Mouse (Mus musculus) stomach, embryonic 16.5 days (tissue): ENCODE measurements around the gene Cd52. TPM values are rescaled to one million over a fixed set of nuclear protein-coding genes. Genes with fewer than 3 reads are reported as not detected.

Source experiments
- ATAC-seq: fragments of 200-750 bp; cut with Nextera tagmentation; 2 replicates; pipeline ENCODE4 v1.8.0; 2017; ENCODE audit warnings: moderate number of reproducible peaks, moderate TSS enrichment; ENCODE audit not compliant: insufficient read depth, low FRiP score
- H3K27ac ChIP-seq: fragments of 300-500 bp; sonication (generic); 2 replicates; pipeline ENCODE4 v1.5.1; 2014; ENCODE audit warnings: low read length
- H3K27me3 ChIP-seq: fragments of 300-500 bp; sonication (generic); 2 replicates; pipeline ENCODE4 v1.6.1; 2014; ENCODE audit warnings: low read length, control low read depth, mixed read lengths; ENCODE audit not compliant: control insufficient read depth, insufficient read depth
- H3K36me3 ChIP-seq: fragments of 300-500 bp; sonication (generic); 2 replicates; pipeline ENCODE4 v1.6.1; 2014; ENCODE audit warnings: low read length; ENCODE audit not compliant: control insufficient read depth, insufficient read depth
- H3K4me1 ChIP-seq: fragments of 300-500 bp; sonication (generic); 2 replicates; pipeline ENCODE4 v1.6.1; 2014; ENCODE audit warnings: low read length, control low read depth, mixed read lengths; ENCODE audit not compliant: control insufficient read depth, insufficient read depth
- H3K4me2 ChIP-seq: fragments of 300-500 bp; sonication (generic); 2 replicates; pipeline ENCODE4 v1.6.1; 2014; ENCODE audit warnings: low read depth, low read length, mixed read lengths
- H3K4me3 ChIP-seq: fragments of 300-500 bp; sonication (generic); replicated peaks from 2 replicates; pipeline ENCODE4 v1.5.1; 2014; ENCODE audit warnings: mild to moderate bottlenecking, low read length
- H3K9ac ChIP-seq: fragments of 300-500 bp; sonication (generic); 2 replicates; pipeline ENCODE4 v1.6.1; 2014; ENCODE audit warnings: low read length
- H3K9me3 ChIP-seq: fragments of 300-500 bp; sonication (generic); replicated peaks from 2 replicates; pipeline ENCODE4 v1.6.1; 2016; ENCODE audit warnings: low read length, control low read depth; ENCODE audit not compliant: control insufficient read depth
- WGBS: fragments of 180-500 bp; shearing (Covaris S2); extraction: QIAGEN DNeasy Blood & Tissue Kit; methylation state at CpG from one replicate; pipeline ENCODE4 v1.1.7; 2014; 5-methylcytosine and 5-hydroxymethylcytosine counted together
- polyA plus RNA-seq: library from polyadenylated mRNA; unstranded; fragments of >200 nt; fragmentation: Nextera tagmentation; extraction: Ambion mirVana; gene quantifications from 2 replicates; pipeline ENCODE4 v1.2.1, GENCODE M21; 2015

The Cd52 gene
- polyA plus RNA-seq, 1 experiment from 2014 or later, result 44.2 TPM

DNA sequence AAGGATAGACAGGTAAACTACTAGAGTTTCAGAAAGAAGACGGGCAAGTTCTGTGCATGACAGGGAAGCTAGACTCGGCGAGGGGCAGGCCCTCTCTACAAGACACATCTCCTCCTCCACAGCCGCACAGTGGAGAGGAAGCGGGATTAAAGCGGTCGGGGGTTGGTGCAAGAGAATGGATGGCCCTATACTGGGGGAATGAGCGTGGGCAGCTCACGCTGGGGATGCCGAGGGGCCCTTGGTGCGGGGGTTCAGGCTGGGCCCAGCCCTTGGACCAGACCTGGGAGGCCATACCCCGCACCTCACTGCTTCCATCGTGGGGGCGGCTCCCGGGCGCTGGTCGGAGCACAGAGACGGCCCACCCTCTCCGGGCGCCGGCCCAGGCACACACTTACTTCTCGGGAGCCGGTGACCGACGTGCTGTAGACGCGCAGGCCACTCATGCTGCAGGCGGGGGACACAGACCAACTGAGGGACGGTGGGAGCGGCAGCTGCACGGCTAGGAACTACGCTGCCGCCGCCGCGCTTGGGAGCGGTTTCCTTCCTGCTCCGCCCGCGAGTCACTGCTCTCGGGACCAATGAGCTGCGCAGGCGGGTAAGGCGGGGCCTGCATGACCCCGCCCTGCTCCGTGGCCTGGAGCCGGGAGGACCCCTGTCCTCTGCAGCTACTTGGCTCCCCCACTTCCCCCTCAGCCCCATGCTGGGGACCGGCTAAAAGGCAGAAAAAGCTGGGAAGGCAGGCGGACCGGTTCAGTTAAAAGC is 33.5 kb upstream of the Cd52 start, which contains the start of gene Sh3bgrl3:
Gene Sh3bgrl3 (minus strand): TSS at position 569 of the 762 bp plus-strand sequence.
- peak within 1 kb of the TSS; percentile 93 for H3K9ac ChIP-seq
- H3K9me3 ChIP-seq, result no peaks in the 10 kb centered on the region
- peaks cover 26% of the 10 kb centered on the region for H3K4me1 ChIP-seq
- peak within 1 kb of the TSS; percentile 87 for H3K4me3 ChIP-seq
- H3K27ac ChIP-seq, result peak within 1 kb of the TSS; percentile 98
- H3K27me3 ChIP-seq, result no peaks in the 10 kb centered on the region
- peak within 1 kb of the TSS; percentile 80 for H3K4me2 ChIP-seq
- no peaks in the 10 kb centered on the region for H3K36me3 ChIP-seq
- WGBS, result under 1% methylated on average over 50 of the region's 50 CpGs
- peak; percentile 94 for ATAC-seq

DNA sequence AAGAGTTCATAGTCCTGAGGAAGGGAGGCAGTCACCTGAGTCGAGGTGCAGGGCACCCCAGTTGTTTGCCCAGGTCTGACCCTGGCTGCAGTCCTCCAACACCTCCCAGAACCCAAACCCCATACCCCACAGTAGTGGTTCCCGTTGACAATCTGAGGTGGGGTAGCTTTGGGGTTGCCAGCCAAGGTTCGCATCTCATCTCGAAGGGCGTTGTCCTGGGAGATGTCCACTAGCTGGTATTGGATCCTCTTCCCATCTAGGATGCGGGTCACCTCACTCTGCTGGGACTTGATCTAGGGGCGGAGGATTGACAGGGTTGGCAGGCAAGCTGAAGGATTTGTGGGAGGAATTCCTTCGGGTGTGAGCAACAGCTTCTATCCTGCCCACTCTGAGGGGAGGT is 32.9 kb upstream of the Cd52 start:
- H3K9me3 ChIP-seq, result no peaks in the 10 kb centered on the region
- peak overlapping the region; percentile 80 for H3K4me2 ChIP-seq
- no peaks in the 10 kb centered on the region for H3K36me3 ChIP-seq
- peak overlapping the region; percentile 93 for H3K9ac ChIP-seq
- H3K4me3 ChIP-seq, result peak overlapping the region; percentile 87
- peaks cover 26% of the 10 kb centered on the region for H3K4me1 ChIP-seq
- peak overlapping the region; percentile 98 for H3K27ac ChIP-seq
- no peaks in the 10 kb centered on the region for H3K27me3 ChIP-seq
- no peak for ATAC-seq
- WGBS, result 51% methylated on average over 8 of the region's 8 CpGs

DNA sequence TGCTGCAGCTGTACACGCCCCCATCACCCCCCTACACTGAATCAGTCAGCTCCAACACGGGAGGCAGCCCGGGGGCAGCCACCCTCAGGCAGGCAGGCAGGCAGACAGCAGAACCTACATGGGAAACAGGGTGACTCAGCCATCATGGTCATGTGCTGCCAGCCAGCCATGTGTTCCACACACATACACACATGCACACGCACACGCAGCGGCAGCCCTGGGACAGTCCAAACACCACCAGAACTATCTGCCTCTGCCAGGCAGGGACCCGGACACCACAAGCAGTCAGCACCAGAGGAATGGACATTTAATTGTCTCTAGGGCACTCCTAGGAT is 32.2 kb upstream of the Cd52 start:
- Histone ChIP-seq H3K27me3 (no peaks in the 10 kb centered on the region), H3K4me3 (0 out of 2 replicates have a peak overlapping the region, but pooled peaks have one; percentile 87), H3K27ac (no peak overlapping the region), H3K9me3 (no peaks in the 10 kb centered on the region), H3K9ac (0 out of 2 replicates have a peak overlapping the region, but pooled peaks have one; percentile 7), H3K4me1 (peaks cover 32% of the 10 kb centered on the region), H3K36me3 (no peaks in the 10 kb centered on the region), H3K4me2 (peak overlapping the region; percentile 80)
- 81% methylated on average over 7 of the region's 7 CpGs for WGBS
- ATAC-seq, result no peak

DNA sequence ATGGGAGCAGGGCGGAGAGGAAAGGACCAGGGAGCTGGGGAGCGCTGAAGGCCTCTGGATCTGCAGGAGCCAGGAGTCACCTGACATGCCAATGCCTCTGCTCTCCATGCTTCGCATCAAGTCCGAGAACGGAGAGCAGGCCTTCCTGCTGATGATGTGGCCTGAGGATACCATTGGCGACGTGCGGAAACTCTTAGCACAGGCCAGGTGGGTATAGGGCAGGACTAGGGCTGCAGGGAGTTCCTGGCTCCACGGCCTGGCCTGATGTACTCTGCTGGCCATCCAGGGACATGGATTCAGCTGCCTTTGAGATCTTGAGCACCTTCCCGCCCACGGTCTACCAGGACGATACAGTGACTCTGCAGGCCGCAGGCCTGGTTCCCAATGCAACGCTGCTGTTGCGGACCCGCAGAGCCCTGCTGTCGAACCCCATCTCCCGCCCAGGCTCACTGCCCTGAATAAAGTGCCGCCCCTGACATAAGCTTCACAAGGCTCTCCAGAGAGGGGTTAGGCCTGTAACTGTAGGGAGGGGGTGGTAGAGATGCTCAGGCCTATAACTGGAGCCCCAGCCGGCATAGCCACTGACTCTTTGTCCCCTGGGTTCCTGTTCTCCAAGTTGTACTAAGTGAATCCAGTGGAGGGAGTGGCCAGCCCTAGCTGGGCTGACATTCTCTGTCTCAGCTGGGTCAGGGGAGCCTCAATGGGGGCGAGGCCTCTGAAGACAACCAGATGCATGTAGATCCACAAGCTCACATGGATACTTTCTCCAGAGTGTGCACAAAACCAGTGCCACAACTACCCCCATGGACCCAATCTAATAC is 31.6 kb upstream of the Cd52 start:
- H3K9ac ChIP-seq, result no peak overlapping the region
- H3K4me1 ChIP-seq, result peaks cover 35% of the 10 kb centered on the region
- no peak for ATAC-seq
- H3K4me3 ChIP-seq, result no peak overlapping the region
- H3K36me3 ChIP-seq, result no peaks in the 10 kb centered on the region
- H3K27me3 ChIP-seq, result no peaks in the 10 kb centered on the region
- H3K27ac ChIP-seq, result no peak overlapping the region
- no peaks in the 10 kb centered on the region for H3K9me3 ChIP-seq
- H3K4me2 ChIP-seq, result no peak overlapping the region; the same call in 1 of the 2 replicates
- WGBS, result 86% methylated on average over 21 of the region's 21 CpGs

DNA sequence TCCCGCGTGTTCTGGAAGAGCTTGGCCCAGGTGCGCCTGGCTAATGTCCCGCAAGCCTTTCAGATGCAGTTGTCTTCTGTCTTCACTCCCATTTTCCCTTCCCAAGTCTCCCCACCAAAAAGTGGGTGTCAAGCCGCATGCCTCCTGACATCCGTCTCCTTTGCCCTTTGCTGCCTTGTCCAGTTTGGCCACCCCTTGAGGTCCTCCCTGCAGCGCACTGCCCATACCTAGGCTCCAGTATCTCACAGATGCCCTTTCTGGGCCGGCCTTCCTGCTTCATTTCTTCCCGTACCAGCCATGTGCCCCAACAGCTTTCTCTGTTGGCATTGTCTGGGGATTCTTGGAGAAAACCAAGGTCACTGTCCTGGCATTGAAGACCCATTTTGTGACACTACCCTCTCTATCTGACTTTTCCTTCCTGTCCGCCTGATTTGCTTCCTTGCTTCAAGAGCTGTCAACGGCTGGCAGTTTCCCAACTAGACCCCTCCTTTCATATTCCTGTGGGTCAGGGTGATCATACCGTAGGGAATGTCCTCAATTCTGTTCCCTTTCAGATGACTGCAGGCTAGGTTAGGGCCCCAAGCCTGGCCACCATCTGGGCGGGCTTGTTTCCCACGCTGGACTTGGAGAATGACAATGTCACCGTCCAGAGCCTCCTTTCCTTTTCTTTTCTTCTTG is 30.6 kb upstream of the Cd52 start:
- no peak overlapping the region for H3K4me3 ChIP-seq
- ATAC-seq, result no peak
- 86% methylated on average over 15 of the region's 15 CpGs for WGBS
- no peak overlapping the region for H3K9ac ChIP-seq
- H3K4me2 ChIP-seq, result no peak overlapping the region
- H3K27ac ChIP-seq, result no peak overlapping the region
- H3K27me3 ChIP-seq, result no peaks in the 10 kb centered on the region
- H3K9me3 ChIP-seq, result no peaks in the 10 kb centered on the region
- no peaks in the 10 kb centered on the region for H3K36me3 ChIP-seq
- H3K4me1 ChIP-seq, result peaks cover 39% of the 10 kb centered on the region

DNA sequence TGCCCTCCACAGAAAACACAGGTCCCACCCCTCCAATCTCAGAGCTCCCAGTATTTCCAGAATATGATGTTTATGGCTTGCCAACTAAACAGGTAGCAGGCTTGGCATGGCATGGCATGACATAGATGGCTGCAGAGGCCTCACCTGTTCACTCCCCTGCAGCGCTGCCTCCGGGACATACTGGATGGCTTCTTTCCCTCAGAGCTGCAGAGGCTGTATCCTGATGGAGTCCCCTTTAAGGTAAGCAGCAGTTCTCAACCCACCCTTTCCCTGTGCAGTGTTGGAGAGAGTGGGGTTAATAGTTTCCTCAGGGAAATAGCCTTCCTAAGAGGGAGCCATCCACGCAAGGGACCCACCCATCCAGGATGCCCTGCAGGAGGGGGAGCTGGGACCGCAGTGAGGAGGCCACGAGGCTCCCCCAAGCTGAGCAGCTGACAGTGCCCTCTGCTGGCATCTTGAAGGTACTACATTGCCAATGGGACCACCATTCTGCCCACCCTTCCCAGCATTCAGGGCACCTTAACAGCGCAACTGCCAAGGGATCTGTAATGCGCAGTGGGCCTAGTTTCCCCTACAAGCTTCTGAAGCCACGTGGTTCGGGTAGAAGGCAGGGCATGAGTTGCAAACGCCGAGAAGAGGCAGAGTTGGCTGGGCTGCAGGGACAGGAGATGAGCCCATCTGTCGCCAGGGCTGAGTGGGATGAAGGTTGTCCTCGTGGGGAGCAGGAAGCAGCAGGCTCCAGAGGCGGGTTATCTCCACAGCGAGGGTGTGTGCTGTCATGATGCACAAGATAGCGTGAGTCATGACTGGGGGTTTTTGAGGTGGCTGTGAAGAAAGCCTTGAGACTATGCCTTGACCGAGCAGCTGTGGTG is 29.0 kb upstream of the Cd52 start:
- Histone ChIP-seq H3K27me3 (no peaks in the 10 kb centered on the region), H3K27ac (no peak overlapping the region), H3K4me3 (no peak overlapping the region), H3K9me3 (no peaks in the 10 kb centered on the region), H3K4me1 (peaks cover 31% of the 10 kb centered on the region), H3K4me2 (no peak overlapping the region), H3K36me3 (no peaks in the 10 kb centered on the region), H3K9ac (no peak overlapping the region)
- no peak for ATAC-seq
- 22% methylated on average over 17 of the region's 17 CpGs for WGBS

DNA sequence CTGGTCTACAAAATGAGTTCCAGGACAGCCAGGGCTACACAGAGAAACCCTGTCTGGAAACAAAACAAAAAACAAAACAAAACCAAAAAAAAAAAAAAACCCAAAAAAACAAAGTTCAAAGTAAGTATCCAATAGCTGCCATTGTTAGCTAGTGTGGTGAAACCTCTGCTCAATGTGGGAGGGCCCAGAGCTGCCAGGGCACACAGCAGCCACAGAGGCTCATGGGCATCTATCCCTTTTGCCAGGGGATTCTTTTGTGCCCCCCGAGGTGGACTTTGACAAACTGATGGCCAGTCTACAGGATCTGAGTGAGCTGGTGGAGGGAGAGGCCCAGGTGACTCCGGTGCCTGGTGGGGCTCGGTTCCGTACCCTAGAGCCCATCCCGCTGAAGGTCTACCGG is 28.3 kb upstream of the Cd52 start:
- peaks cover 31% of the 10 kb centered on the region for H3K4me1 ChIP-seq
- no peaks in the 10 kb centered on the region for H3K9me3 ChIP-seq
- no peak overlapping the region for H3K4me3 ChIP-seq
- no peaks in the 10 kb centered on the region for H3K27me3 ChIP-seq
- H3K27ac ChIP-seq, result no peak overlapping the region
- no peaks in the 10 kb centered on the region for H3K36me3 ChIP-seq
- H3K4me2 ChIP-seq, result no peak overlapping the region
- ATAC-seq, result no peak
- H3K9ac ChIP-seq, result no peak overlapping the region
- 93% methylated on average over 6 of the region's 6 CpGs for WGBS

DNA sequence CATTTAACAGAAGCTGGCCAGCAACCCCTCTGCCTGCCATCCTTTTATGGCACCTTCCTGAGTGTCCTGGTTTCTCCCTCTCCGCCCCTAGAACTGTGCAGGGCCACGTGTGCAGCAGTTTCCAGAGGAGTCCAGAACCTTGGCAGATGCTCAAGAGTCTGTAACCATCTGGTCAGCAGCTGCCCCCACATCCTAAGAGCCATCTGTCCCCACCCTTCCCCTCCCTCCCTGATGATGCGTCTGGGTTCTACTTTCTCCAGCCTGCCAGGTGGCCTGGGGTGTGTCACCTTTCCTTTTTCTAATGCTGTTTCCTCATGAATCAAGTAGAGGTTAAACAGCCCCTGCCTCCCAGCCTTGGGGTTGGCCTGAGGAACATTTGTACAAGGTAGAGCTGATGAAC is 27.4 kb upstream of the Cd52 start:
- Histone ChIP-seq H3K36me3 (no peaks in the 10 kb centered on the region), H3K27me3 (no peaks in the 10 kb centered on the region), H3K27ac (no peak overlapping the region), H3K4me2 (no peak overlapping the region), H3K4me3 (no peak overlapping the region), H3K9me3 (no peaks in the 10 kb centered on the region), H3K4me1 (peaks cover 24% of the 10 kb centered on the region), H3K9ac (no peak overlapping the region)
- 0 out of 2 replicates have a peak, but pooled peaks have one; percentile 6 for ATAC-seq
- 33% methylated on average over 3 of the region's 3 CpGs for WGBS
